Mouse (Mus musculus) liver, adult 2 months (tissue): Measurements from ENCODE around the gene Rab8a.

Experiments
- CTCF ChIP-seq: fragments of 200-500 bp; IDR thresholded peaks from 2 replicates; pipeline ENCODE4 v1.5.1; 2011; ENCODE audit warnings: low read depth, low read length, control low read depth
- POLR2A ChIP-seq: fragments of 200-500 bp; IDR thresholded peaks from 2 replicates; pipeline ENCODE4 v1.6.1; 2011; ENCODE audit warnings: low read length, control low read depth; ENCODE audit not compliant: insufficient read depth; ENCODE audit errors: extremely low read depth

DNA sequence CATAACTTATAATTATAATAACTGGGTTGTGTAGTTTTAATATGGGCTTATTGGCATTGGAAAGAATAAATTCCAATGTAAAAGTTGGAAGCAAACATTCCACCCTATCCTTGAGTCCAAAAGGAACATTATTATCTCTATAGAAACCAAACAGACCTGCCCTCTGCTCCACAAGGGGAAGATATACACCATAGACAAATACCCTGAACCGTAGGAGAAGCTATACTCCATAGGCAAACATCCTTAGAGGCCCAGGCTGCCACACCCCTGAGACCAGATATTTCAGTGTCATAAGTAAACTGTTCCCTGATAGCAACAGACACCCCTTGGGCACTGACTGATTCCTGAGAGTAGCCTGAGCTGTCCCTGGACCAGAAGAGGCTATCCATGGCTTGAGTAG lies 33.2 kb upstream of the Rab8a start:
- TF ChIP-seq CTCF, result no peak
- TF ChIP-seq POLR2A, result no peak
